8 mouse cellular contexts compared by ENCODE assay signal in the genomic region with DNA sequence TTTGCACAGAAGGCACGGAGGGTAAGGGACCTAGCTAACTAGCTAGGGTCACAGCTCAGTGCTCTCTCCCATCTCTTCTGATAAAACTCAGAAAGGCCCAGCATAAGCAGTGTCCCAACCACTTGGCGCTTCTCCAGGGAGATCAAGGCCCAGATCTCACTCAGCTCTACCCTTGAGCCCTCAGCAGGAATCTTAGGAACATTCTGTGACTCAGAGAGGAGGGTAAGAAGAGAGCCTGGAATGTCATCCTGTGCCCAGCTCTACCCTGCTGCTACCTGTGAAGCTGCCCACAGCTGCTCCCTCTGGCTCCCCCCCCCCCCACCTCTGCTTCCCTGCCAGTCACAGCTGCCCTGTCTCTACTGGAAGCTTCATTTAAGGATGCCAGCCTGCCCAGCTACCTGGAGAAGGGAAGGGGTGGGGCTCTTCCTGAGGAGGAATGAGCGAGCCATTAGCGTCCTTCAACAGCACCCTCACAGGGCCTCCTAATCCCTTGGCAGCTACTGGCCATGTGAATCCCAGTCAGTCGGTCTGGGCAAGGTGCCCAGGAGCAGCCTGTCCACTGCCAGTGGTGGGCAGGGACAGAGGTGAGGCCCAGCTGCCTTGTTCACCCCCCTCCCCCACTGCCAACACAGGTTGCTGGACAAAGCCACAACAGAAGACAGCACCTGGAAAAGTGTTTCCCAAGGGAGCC. TPM values are rescaled to one million over a fixed set of nuclear protein-coding genes. Genes with fewer than 3 reads are reported as not detected.
DNase-seq lines count a peak whose midpoint lies in the region; ATAC-seq lines count a peak whose summit lies in the region.

No protein-coding gene starts in this region.

- H3K9me3 ChIP-seq in neural tube, embryonic 13.5 days: no peaks in the 10 kb centered on the region

- H3K9ac ChIP-seq in neural tube, embryonic 13.5 days: no peak overlapping the region

- H3K4me1 ChIP-seq in neural tube, embryonic 13.5 days (replicated peaks): peaks cover 34% of the 10 kb centered on the region

- H3K36me3 ChIP-seq in neural tube, embryonic 13.5 days: no peaks in the 10 kb centered on the region

- peak overlapping the region; percentile 24; the same call in 1 of the 2 replicates for H3K27ac ChIP-seq in neural tube, embryonic 13.5 days (replicated peaks)

- no peak overlapping the region for H3K4me3 ChIP-seq in neural tube, embryonic 13.5 days

- peak; percentile 64 for ATAC-seq in neural tube, embryonic 13.5 days (ENCODE audit: low read depth)

- no peak overlapping the region for H3K4me2 ChIP-seq in neural tube, embryonic 13.5 days

- H3K27me3 ChIP-seq in neural tube, embryonic 13.5 days: no peaks in the 10 kb centered on the region

- 65% methylated on average over 5 of the region's 5 CpGs for WGBS in neural tube, embryonic 13.5 days

- peak; percentile 85 for DNase-seq in 3134 (ENCODE audit: extremely low read depth, insufficient read length, low spot score)
- peak; percentile 60 to 72 for DNase-seq in adrenal gland, adult 18-20 months (ENCODE audit: low spot score in 2 of 2)
- DNase-seq in heart, adult 9 months (ENCODE audit: low spot score in 2 of 2): peak; percentile 74 to 77
- DNase-seq in kidney, adult 9 months: peak; percentile 50
- DNase-seq in cerebellum, adult 11-12 months: no peak
- no peak for DNase-seq in thymus, postnatal 10 days (ENCODE audit: low spot score in 2 of 2)
- DNase-seq in natural killer cell, adult 2 months (ENCODE audit: low spot score in 2 of 2): no peak

RNA-seq across cellular contexts. Expression of gene Podxl, which starts 14.3 kb away (rescaled TPM):
- total RNA-seq in adrenal gland, adult 18-20 months (2021): 10 to 100 TPM; 45.0 to 50.0 TPM
- polyA plus RNA-seq in neural tube, embryonic 13.5 days (2015; fragmentation: Nextera tagmentation; extraction: Ambion mirVana): 14.8 and 15.3 TPM in 2 replicates

Comparison
In these comparisons a context has a peak if more than half of its experiments do, and no peak if none do; other contexts are left out.
1. DNase-seq: peak in 3134 (single experiment), adrenal gland, adult 18-20 months (2 of 2), heart, adult 9 months (2 of 2) and kidney, adult 9 months (single experiment); none in cerebellum, adult 11-12 months (single experiment), thymus, postnatal 10 days (0 of 2) and natural killer cell, adult 2 months (0 of 2).